Mouse (Mus musculus): ENCODE results near the gene Ralgapb.

Ralgapb gene

DNA sequence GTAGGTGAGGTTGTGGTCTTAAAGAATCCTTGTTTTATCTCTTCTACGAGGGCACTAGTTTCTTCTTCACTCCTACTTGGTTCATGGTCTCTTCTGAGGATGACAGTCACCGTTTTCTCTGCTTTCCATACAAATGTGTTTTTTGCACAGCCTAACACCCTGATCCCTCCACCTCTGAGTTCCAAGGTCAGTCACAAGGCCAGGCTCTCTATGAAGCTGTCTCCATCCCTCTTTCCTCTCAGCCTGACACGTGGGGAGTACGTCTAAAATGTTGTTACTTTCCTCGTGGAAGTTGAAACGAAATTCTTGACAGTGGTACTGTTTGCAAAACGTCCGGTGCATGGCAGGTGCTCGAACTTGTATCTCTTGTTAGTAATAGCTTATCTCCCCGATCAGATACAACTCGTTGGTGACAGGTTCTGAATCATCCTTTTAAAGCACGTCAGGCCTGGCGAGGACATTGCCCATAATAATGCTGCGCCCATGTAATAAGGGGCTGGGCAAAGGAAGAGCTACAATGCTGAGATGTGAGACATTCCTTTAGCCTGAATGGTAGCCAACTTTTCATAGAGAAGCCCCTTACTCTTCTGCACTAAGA is 552 bp upstream of the Ralgapb start:
- no peak for DNase-seq

DNA sequence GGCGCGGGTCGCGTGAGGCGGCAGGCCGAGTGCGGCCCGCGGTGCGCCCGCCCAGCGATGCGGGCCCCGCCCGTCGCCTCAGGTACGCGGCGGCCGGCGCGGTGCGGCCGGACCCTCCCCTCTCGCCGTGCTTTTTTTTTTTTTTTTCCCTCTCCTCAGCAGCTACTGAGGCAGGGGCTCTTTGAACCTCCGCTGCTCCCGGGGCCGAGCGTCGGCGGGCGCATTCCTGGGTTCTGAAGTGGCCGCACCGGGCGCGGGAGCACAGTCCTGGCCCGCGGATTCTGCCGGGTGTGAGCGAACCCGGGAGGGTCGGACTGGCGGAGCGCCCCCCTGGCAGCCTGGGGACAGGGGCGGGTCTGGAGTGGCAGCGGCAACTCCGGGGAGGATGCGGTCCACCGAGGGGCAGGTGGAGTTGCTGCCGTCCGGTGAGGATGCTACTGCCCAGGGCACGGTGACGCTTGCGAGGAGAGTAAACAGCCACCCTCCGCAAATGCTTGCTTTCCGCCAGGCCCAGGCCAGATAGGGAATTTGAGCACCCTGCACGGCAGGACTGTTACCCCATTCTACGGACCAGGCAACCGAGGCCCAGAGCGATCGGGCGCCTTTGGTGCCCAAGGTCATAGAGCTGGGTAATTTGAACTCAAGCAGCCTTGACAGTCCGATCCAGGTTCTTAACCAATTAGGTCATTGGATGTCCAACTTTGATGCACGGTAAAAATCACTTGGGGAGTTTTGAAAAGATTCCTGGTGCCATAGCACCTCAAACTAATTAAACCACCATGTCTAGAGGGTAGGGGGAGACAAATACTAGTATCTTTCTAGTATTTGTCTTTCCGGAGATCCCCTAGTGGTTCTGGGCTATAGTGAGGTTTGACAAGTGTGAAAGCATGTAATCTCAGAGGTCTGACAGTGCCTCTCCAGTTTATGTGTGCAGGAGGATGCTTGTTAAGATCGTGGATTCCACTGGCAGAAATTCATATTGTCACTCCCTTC is 670 bp downstream of the Ralgapb start:
- no peak for DNase-seq

DNA sequence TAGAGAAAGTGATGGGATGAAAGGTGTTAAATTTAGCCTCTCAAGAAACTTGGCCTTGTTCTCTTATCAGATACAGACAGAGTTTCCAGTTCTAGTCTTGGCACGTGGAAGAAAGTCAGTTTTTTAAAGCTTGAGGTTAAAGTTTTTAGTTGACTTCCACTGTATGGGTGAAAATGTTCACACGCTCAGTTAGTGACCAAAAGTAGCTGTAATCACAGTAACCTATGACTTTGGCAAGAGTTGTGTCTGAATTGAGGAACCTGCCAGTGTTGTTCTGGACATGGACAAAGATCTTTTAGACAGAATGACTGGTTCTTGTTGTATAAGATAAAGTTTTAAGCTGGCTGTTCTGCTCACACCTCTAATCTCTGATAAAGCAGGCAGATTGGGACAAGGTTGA is 3.6 kb downstream of the Ralgapb start:
- DNase-seq = no peak

DNA sequence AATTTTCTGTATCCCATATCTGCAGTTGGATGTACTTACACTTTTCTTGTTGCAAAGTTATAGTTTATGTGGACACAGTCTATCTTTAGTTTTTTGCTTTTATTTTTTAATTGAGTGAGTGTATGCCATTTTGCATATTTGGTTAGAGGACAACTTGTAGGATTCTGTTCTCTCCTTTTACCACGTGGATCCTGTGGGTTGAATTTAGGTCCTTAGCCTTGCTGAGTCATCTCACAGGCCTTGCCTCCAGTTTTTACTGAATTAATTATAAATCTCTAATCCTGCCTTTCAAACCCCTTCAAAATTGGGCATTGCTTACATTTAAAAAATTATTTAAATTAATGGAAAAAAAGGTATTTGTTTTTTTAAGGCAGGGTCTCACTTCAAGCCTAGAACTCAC is 6.2 kb downstream of the Ralgapb start:
- DNase-seq = no peak

DNA sequence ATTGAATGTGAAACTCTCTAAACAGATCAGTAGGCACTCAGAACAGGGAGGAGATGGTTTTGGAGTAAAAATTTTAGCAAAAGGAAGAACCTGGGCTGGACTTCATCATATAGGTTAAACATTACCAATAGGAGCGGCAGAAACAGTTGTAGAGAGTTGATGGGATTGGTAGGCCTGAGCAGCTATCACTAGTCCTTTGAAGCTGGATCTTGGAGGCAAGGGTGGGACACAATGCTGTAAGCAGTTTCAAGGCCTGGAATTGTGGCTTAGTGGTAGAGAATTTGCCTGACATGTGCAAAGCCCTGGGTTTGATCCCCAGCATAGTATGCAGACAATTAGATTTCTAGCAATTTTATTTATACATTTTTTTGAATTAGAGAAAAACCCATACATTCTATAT is 9.0 kb downstream of the Ralgapb start:
- no peak for DNase-seq

DNA sequence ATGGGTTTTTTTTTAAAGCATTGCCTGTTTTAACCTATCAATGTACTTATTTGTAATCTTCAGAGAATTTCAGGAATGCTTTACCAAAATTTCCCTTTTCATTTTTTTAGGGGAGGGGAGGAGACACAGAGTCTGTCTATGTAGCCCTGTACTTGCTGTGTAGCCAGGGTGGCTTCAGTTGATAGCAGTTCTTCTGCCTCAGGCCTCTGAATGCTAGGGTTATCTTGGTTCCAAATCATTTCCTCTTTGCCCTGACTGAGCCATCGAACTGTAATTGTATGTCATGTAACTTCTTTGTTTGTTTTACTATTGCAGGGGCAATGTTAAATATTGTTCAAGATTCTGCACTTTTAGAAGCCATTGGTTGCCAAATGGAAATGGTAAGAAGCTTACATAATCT is 36.2 kb downstream of the Ralgapb start:
- DNase-seq = no peak

DNA sequence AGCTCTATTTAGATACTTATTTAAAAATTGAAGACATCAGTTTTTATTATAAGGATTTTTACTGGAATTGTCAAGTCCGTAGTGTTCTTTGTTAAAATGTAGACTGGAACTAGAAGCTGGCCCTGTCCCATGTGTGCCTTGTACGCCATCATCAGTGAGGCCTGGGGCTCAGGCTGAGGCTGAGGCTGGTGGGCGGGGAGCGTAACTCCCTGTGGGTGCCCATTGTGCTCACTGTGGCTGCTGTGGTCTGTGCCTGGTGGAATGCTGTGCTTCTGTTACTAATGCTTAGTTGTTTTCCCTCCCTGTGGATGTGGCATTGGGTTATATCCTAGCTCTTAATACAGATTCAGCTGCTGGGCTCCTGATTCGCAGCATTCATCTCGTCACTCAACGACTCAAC is 40.2 kb downstream of the Ralgapb start:
- no peak for DNase-seq

DNA sequence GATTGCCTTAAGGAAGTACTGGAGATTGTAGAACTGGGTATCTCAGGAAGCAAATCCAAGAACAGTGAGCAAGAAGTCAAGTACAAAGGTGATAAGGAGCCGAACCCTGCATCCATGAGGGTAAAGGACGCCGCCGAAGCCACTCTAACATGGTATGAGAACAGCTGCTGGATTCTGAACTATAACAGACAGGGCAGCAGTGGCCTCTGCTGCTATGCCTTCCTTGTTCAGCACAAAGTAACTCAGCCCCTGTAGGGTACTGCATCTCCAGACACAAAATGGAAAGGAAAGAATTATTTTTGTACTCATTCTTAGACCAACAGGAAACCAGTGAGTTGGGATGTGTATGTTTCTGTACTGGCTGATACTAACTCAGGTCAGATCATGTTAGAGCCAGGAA is 46.8 kb downstream of the Ralgapb start:
- no peak for DNase-seq

DNA sequence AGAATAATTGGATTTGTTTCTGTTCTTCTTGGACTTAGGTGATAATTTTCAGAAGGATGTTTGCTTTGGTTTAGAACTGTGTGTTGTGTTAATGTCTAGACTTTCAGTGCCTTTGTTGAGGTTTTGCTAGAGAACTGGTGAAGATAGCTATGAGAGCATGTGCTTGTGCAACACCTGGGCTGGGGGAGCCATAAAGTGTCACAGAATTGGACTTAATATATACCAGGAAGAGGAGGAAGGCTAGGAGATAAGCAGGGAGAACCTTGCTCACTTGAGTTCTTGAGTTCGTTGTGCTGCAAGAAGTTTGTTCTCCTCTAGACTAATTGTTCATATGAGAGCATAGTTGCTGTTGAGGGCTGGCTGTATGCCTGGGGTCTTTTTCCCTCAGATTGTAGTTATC is 48.0 kb downstream of the Ralgapb start:
- no peak for DNase-seq

DNA sequence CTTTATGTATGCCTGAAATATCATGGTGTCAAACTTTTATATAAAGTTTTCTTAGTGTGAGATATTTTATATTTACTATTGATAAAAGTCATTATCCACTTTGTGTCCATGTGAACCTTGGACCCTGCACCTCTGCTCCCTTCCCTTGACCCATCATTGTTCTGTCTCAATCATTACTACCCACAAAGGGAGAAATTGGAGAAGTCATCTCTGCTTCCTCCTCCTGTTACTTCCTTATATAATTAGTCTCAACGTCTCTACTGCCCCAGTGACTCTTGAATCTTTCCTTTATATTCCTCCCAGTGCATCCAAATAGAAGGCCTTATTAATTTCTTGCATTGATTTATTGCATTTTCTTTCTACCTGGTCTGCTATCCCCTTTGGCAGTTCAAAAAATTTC is 52.8 kb downstream of the Ralgapb start:
- DNase-seq = no peak

DNA sequence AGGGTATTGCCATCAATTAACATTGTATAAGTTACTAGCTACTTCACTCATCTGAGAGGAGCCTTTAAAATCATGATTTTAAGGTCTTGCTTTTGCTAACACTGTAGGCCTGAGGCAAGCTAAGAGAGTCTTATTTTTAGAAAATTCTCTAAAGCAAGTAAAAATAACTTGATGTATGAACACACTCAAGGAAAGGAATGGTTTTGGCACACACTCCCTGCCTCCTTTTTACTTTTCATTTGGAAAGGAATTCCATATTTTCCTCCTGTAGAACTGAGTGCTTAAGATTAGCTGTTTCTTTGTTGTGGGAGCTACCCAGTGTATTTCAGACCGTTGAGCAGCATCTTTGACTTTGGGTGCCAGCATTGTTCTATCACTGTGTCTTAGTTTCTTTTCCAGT is 64.5 kb downstream of the Ralgapb start:
- DNase-seq = no peak

DNA sequence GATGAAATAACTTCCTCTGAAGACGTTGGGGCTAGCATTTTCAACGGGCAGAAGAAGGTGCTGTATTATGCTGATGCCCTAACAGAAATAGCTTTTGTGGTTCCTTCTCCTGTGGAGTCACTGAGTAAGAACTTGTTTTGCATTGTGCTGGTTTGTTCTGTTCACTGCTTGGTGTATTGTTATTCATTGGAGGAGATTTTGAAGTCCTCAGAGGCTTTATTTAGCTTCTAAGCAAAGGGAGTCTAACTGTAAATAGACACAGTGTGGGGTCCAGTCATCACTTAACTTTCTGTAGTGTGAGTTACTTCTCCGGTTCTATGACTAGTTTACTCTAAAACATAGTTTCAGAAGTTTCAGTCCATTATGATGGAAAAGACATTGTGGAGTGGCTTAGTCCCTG is 68.0 kb downstream of the Ralgapb start:
- no peak for DNase-seq

DNA sequence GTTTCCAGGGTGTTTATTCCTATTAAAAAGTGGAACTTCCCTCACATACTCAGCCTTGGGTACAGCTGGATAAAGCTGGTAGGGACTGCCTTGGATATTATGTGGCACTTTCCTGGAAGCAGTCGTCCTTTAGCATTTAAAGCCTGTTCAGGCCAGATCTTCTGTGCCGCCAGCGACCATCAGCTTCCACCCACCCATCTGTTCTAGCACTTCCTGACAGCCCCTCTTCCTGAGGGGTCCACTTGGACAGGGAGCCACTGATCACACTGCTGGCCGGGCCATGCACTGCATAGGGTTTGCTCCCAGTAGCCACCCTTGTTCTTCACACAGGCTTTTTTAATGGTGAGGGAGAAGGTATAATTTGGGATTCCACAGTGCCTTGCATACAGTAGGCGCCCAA is 88.8 kb downstream of the Ralgapb start:
- no peak for DNase-seq

DNA sequence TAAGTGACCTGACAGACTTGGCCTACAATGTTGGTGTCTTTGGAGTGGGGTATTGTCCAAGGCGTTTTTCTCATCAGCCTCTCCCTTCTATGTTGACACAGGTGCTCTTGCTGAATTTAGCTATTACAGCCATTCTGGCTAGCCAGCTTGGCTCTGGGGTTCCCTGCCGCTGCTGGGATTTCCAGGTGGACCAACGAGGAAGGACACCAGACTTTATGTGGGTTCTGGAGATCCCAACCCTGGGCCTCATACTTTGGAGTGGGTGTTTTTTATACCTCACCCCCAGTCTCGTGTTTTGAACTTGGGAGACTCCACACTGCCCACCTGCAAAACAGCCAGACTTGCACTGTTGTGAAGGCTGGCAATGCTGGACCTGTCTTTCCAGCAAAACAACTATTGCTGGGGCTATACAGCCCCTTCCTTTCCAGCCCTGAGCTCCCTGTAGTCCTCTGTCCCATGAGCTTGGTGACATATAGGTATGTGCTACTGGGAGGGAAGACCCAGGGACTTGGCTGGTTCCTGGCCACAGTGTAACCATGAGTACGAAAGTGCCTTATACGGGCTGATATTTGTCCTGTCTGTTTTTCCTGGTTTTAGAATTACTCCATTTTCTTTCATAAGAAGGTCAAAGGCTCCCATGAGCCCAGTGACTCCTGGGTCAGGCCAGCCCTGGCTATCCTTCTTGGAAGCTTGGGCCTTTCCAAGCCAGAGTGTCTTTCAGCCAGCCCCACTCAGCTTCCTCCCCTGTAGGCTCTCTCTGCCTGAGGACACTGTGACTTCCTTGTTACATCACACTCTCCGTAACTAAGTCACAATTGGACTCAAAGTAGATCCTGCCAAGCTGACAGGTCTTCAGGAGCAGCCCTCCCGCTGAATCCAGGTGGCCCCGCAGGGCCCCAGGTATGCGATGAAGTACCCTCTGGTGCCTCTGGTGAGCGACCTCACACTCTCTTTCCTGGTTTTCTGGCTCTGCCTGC is 92.5 kb downstream of the Ralgapb start, which contains the start of gene Adig:
Gene Adig (plus strand): TSS at position 777 of the 977 bp plus-strand sequence.
- DNase-seq = no peak

DNA sequence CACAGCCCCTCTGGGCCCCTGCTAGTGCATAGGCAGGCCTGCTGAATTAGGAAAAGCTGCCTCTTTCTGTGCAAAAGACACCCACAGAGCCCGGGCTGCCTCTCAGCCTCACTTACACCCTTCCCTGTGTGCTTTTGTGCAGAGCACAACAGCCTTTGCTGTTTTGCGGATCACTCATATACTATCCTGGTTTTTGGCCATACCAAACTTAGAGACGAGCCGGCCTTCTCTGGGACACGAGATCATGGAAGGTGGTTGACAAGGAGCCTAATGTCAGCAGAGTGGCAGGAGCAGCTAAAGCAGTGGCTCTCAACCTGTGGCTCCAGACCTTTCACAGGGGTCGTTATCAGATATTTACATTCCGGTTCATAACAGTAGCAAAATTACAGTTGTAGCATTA is 93.6 kb downstream of the Ralgapb start:
- no peak for DNase-seq

DNA sequence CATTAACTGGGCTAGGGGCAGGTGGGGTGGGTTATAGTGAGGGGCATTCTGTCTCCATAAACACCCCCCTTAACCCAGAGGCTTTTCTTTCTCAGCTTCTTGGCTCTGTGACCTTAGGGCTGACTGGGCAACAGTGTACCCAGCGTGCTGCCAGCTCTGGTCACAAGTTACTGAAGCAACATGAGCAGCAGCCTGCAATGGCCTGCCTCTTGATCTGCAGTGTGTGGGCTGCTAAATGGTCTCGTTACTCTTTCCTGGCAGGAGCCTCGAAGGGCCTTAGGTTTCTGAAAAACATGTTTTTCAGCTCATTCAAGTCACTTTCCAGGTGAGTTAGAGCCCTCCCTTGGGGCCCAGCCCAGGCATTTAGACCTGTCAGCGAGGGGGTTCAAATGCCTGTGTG is 94.0 kb downstream of the Ralgapb start:
- DNase-seq = no peak

DNA sequence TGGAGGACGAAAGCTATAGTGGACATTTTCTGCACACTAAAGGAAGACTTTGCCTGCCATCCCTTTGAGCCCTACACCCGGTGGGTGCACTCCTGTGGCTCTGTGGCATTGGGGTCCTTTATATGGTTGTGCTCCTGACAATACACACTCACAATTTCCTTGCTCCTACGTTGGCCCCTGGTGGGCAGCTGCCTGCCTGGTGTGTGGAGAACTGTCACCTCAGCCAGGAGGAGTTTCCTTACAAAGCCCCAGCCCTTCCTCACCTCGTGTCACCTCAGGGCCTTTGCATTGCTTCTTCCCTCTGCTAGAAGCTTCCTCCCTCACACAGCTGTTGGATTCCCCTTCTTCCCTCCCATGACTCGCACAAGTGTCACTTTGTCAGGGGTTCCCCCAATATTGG is 96.8 kb downstream of the Ralgapb start:
- DNase-seq = no peak

DNA sequence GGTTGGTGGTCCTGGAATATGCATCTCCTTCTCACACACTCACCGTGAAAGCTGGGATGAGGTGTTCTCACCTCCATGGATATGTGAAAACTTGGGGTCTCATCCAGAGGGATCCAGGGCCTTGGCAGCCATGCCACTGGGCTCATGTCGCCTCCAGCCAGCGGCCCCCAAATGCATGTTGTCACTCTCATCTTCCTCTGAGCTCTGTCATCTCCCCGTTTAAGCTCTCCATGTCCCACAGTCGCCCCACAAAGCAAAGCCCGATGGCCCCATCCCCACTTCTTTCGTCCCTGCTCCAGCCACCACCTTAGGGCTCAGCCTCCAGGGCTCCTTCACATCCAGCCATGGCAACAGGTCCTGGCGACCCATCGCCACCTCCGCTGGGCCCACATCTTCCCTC is 97.4 kb downstream of the Ralgapb start:
- no peak for DNase-seq

DNA sequence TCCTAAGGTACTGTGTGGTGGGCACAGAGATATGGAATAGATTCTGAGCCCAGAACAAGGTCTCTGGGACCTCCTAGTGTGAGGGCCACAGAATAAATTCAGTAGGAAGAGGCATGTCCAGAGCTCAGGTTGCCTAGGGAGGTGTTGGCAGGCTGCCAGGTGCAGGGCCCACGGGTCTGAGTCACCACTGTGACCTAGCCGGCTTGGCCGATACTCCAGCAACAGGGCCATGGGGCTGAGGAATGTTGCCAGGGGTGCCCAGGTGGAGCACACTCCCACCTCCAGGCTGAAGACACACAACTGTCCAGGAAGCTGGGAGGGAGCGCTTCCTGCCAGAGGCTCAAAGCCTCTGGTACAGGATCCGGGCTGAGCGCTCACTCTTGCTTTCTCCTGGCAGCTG is 101.0 kb downstream of the Ralgapb start:
- peak; percentile 55 for DNase-seq

DNA sequence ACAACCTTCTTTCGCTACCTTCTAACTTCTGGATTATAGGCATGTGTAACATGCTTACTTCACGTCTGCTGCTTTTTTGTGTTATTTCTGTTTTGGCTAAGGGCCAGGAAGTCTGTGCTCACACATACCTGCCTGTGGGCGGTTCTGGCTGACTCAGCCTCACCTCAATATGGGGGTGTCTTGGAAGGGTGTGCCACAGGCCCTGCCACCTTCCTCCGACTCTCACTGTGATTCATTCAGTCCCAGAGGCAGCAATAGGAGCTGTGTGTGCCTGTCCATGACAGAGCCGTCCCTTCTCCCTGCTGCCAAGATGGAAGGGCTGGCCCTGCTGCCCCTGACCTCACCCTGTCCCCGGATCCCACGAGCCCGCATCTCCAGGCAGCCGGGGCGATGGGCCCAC is 102.9 kb downstream of the Ralgapb start, which contains the start of gene Arhgap40:
Gene Arhgap40 (plus strand): TSS at position 269 of the 400 bp plus-strand sequence.
- DNase-seq = no peak

DNA sequence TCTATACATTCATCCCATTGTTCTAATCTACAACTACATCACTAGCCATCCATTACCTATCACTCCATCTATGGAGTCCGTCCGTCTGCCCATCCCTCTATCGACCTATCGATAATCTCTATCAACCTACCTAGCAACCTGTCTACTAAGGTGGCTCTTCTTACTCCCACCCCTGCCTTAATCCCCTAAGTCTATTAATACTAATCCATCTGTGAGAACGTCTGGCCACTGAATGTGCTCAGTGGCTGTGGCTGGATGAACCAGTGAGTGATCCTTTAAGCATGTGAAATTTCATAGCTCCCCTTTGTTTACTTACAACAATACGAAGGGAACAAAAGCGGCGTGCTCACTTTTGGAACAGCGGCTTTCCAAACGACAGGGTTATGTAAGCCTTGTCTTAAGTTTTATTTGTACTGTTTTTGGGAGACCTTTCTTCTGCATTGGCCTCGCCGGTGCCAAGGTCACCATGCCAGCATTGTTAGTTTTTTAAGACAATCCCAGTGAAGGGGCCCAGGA is 104.2 kb downstream of the Ralgapb start:
- no peak for DNase-seq

DNA sequence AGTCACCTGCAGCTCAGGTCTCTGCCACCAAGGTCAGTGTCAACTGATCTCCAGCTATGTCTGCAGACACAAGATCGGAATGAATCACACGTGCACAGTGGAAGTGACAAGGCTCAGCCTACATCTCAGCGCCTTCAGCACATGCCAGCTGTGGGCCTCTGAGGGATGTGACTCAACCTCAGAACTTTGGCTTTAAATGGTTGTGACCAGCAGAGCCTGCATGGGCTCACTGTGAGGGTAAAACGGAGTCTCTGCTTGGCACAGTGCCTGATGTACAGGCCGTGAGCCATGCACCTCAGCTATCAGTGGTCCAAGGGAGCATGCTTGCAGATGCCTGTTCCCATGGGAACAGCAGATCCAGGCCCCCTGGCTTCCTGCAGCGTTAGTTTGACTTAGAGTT is 108.9 kb downstream of the Ralgapb start:
- no peak for DNase-seq

DNA sequence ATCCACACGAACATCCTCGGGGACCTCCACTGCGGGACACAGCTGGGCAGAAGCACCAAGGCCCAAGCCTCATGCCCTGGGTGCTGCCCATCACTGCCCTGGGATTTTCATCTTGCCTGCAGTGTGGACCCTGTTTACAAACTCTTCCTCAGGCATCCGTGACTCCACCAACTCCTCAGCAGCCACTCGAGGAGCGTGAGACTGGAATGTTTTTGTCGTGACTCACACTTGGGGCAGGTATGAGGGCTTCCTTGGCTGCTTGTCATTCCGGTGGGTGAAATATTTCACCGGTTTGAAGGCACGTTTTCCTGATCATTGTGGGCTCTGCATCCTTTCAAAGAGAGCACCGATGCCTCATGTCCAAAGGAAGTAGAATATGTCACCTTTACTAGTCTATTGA is 109.4 kb downstream of the Ralgapb start:
- DNase-seq = no peak
